Mouse (Mus musculus) ovary, postnatal 14 days (tissue): ENCODE data around the gene Shc1.

Source experiments
- DNase-seq: peaks from one replicate; pipeline ENCODE4 v3.0.0; 2022; ENCODE audit warnings: low spot score

Shc1 gene

GRCm38 (mm10) chr3:89418170-89418860, at the start of gene Shc1, which contains the start of gene Cks1b:
Shc1 (plus strand) TSS chr3:89418443.
Cks1b (minus strand) TSS chr3:89418383.
- peak; percentile 87 for DNase-seq

- no peak for DNase-seq
Measured at GRCm38 (mm10) chr3:89373581-89374231, 44.5 kb upstream of the Shc1 start.

- no peak for DNase-seq
Measured at GRCm38 (mm10) chr3:89377831-89378230, 40.4 kb upstream of the Shc1 start.

- peak; percentile 71 for DNase-seq
Measured at GRCm38 (mm10) chr3:89378394-89379067, 39.7 kb upstream of the Shc1 start.

- no peak for DNase-seq
Measured at GRCm38 (mm10) chr3:89379388-89380131, 38.7 kb upstream of the Shc1 start.

GRCm38 (mm10) chr3:89380291-89380690, 38.0 kb upstream of the Shc1 start:
- no peak for DNase-seq

- no peak for DNase-seq
Measured at GRCm38 (mm10) chr3:89380711-89381110, 37.5 kb upstream of the Shc1 start.

GRCm38 (mm10) chr3:89381233-89381632, 37.0 kb upstream of the Shc1 start:
- no peak for DNase-seq

GRCm38 (mm10) chr3:89382033-89382882, 36.0 kb upstream of the Shc1 start:
- DNase-seq: no peak

GRCm38 (mm10) chr3:89382950-89383349, 35.3 kb upstream of the Shc1 start:
- DNase-seq: no peak

GRCm38 (mm10) chr3:89383651-89384255, 34.5 kb upstream of the Shc1 start:
- DNase-seq: no peak

- DNase-seq: no peak
Measured at GRCm38 (mm10) chr3:89384331-89385076, 33.7 kb upstream of the Shc1 start.

- DNase-seq: no peak
Measured at GRCm38 (mm10) chr3:89385451-89385850, 32.8 kb upstream of the Shc1 start.

GRCm38 (mm10) chr3:89386438-89387420, 31.5 kb upstream of the Shc1 start:
- DNase-seq: no peak

- no peak for DNase-seq
Measured at GRCm38 (mm10) chr3:89387632-89388031, 30.6 kb upstream of the Shc1 start.

- peak; percentile 61 for DNase-seq
Measured at GRCm38 (mm10) chr3:89388134-89388881, 29.9 kb upstream of the Shc1 start.

- no peak for DNase-seq
Measured at GRCm38 (mm10) chr3:89388901-89389740, 29.1 kb upstream of the Shc1 start.
